Mouse (Mus musculus) urinary bladder, adult 18-20 months (tissue): ENCODE measurements at regions not wholly inside any gene's neighbourhood (a gene's known extent, or its start where the extent isn't known, plus 50 kb on each side); places are given as distances from the start of the nearest gene placed in this dataset.
"Not testable (repeated sequence)": the region's sequence is repeated elsewhere in the genome, so short reads cannot be mapped to it uniquely, and the experiment has no call there.

ENCODE experiments used
- DNase-seq, 2 experiments: peaks; one replicate each; pipeline ENCODE4 v3.0.0; 2022; ENCODE audit warnings: low spot score in 2 of 2, mixed read lengths in 2 of 2

GRCm38 (mm10) chr16:30190935-30191514 is 76.3 kb downstream of the Cpn2 start:
- no peak for DNase-seq

- DNase-seq: peak in 1 of 2 experiments; percentile 35
Observed at GRCm38 (mm10) chr16:30193294-30194261, 73.7 kb downstream of the Cpn2 start.

- DNase-seq: no peak
Observed at GRCm38 (mm10) chr16:30194836-30195235, 72.5 kb downstream of the Cpn2 start.

GRCm38 (mm10) chr16:30195859-30196258 is 71.4 kb downstream of the Cpn2 start:
- DNase-seq: not testable (repeated sequence)

GRCm38 (mm10) chr16:30197351-30197750 is 69.9 kb downstream of the Cpn2 start:
- no peak for DNase-seq

GRCm38 (mm10) chr16:30199836-30200235 is 67.5 kb downstream of the Cpn2 start:
- DNase-seq: no peak

GRCm38 (mm10) chr16:30204144-30204543 is 63.2 kb downstream of the Cpn2 start:
- DNase-seq: no peak

- no peak for DNase-seq
Observed at GRCm38 (mm10) chr16:30205314-30205815, 61.9 kb downstream of the Cpn2 start.

- no peak for DNase-seq
Observed at GRCm38 (mm10) chr16:30205816-30206356, 61.4 kb downstream of the Cpn2 start.
